Mouse (Mus musculus): Measurements from ENCODE around the gene Ist1.

DNA sequence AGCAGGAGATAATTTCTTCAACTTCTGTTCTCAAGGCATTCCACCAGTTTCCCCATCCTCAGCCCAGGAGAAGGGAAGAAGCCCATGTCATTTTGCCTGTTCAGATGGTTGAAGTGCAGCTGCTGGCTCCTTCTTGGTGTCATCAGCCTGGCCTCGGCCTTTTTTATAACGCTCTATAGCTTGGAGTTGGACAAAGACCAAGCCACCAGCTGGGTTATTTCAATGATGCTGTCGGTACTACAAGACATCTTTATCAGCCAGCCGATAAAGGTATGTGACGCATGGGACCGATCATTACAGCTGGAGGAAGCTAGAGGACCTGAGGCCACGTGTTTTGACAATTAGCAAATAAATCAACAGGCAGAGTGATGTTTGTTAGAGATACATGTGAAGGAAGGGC, 44.6 kb downstream of the Ist1 start:
- TF ChIP-seq POLR2AphosphoS5 (IDR thresholded peaks at IDR 0.05; ENCODE audit: insufficient replicate concordance, low read depth, low read length): no peak
- no peak for TF ChIP-seq GATA1 (IDR thresholded peaks at IDR 0.05; ENCODE audit: borderline replicate concordance, low read length)
